Mouse (Mus musculus) midbrain, postnatal 0 days (tissue): Measurements from ENCODE around the gene Slu7. TPM values are rescaled to one million over a fixed set of nuclear protein-coding genes. Genes with fewer than 3 reads are reported as not detected.

Source experiments
- ATAC-seq: fragments of 200-750 bp; cut with Nextera tagmentation; 2 replicates; pipeline ENCODE4 v1.8.0; 2017; ENCODE audit warnings: moderate number of reproducible peaks, mild to moderate bottlenecking, moderate TSS enrichment, moderate library complexity; ENCODE audit not compliant: low FRiP score
- DNase-seq: peaks from one replicate; pipeline ENCODE4 v3.0.0-alpha.2; 2015; ENCODE audit warnings: low spot score
- H3K27ac ChIP-seq: fragments of 300-500 bp; sonication (generic); 2 replicates; pipeline ENCODE4 v1.5.1; 2014; ENCODE audit warnings: low read depth, mild to moderate bottlenecking, low read length, mixed read lengths
- H3K27me3 ChIP-seq: fragments of 300-500 bp; sonication (generic); 2 replicates; pipeline ENCODE4 v1.6.1; 2014; ENCODE audit warnings: low read length, control low read depth, mixed read lengths; ENCODE audit not compliant: insufficient read depth
- H3K36me3 ChIP-seq: fragments of 300-500 bp; sonication (generic); 2 replicates; pipeline ENCODE4 v1.6.1; 2014; ENCODE audit warnings: low read length, control low read depth, mixed read lengths; ENCODE audit not compliant: insufficient read depth
- H3K4me1 ChIP-seq: fragments of 300-500 bp; sonication (generic); 2 replicates; pipeline ENCODE4 v1.6.1; 2014; ENCODE audit warnings: mild to moderate bottlenecking, control low read depth, antibody characterized with exemption, low read length, mixed read lengths; ENCODE audit not compliant: insufficient read depth
- H3K4me2 ChIP-seq: fragments of 300-500 bp; sonication (generic); 2 replicates; pipeline ENCODE4 v1.6.1; 2014; ENCODE audit warnings: low read depth, mild to moderate bottlenecking, low read length, mixed read lengths; ENCODE audit not compliant: poor library complexity, severe bottlenecking
- H3K4me3 ChIP-seq: fragments of 300-500 bp; sonication (generic); 2 replicates; pipeline ENCODE4 v1.5.1; 2014; ENCODE audit warnings: low read depth, mild to moderate bottlenecking, low read length, moderate library complexity
- H3K9ac ChIP-seq: fragments of 300-500 bp; sonication (generic); replicated peaks from 2 replicates; pipeline ENCODE4 v1.6.1; 2014; ENCODE audit warnings: mild to moderate bottlenecking, low read length, moderate library complexity, mixed read lengths; ENCODE audit not compliant: poor library complexity, severe bottlenecking
- H3K9me3 ChIP-seq: fragments of 300-500 bp; sonication (generic); 2 replicates; pipeline ENCODE4 v1.6.1; 2016; ENCODE audit warnings: low read length, control low read depth
- CTCF ChIP-seq: IDR thresholded peaks from 2 replicates; pipeline ENCODE4 v1.5.1; 2016; ENCODE audit warnings: antibody characterized with exemption, mild to moderate bottlenecking
- WGBS: fragments of 180-500 bp; shearing (Covaris S2); extraction: QIAGEN DNeasy Blood & Tissue Kit; methylation state at CpG from one replicate; pipeline ENCODE4 v1.1.7; 2014; 5-methylcytosine and 5-hydroxymethylcytosine counted together
- polyA plus RNA-seq: library from polyadenylated mRNA; unstranded; fragments of >200 nt; fragmentation: Nextera tagmentation; extraction: Ambion mirVana; gene quantifications from 2 replicates; pipeline ENCODE4 v1.2.1, GENCODE M21; 2015
- total RNA-seq: library from RNA; depleted of rRNA; stranded (reverse); fragments of >200 nt; gene quantifications from 2 replicates; pipeline ENCODE4 v1.2.3, GENCODE M21; 2014

Gene Slu7
- total and polyA plus RNA-seq, 2 experiments from 2014 or later = 16.5 to 58.3 TPM

DNA sequence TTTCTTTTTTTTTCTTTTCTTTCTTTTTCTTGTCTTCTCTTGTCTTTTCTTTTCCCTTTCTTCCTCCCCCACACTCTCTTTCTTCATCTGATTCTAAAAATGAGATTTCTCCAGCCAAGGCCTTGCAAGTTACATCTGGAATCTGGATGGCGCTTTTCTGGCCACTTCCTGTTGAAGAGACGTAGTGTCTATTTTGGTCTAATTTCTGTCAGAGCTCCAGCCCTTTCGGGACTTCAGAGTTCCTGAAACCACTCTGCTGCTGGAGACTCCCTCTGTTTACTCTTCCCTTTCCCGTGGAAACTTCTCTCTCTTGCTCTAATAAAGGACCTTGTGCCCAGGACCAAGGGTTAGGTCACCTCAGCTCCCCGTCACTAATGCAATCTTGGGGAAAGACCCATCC, 36.6 kb downstream of the Slu7 start:
- no peaks in the 10 kb centered on the region for H3K9me3 ChIP-seq
- peaks cover 3% of the 10 kb centered on the region; the same call in 1 of the 2 replicates for H3K4me1 ChIP-seq
- no peak overlapping the region for H3K4me2 ChIP-seq
- ATAC-seq (no peak), DNase-seq (no peak)
- no peaks in the 10 kb centered on the region for H3K27me3 ChIP-seq
- TF ChIP-seq CTCF = no peak
- WGBS = 71% methylated on average over 5 of the region's 5 CpGs
- no peak overlapping the region for H3K27ac ChIP-seq
- H3K36me3 ChIP-seq = no peaks in the 10 kb centered on the region
- no peak overlapping the region for H3K9ac ChIP-seq
- no peak overlapping the region for H3K4me3 ChIP-seq

- no peak overlapping the region for H3K9ac ChIP-seq
- H3K9me3 ChIP-seq = no peaks in the 10 kb centered on the region
- no peak for TF ChIP-seq CTCF
- no peak overlapping the region for H3K4me3 ChIP-seq
- H3K4me1 ChIP-seq = peaks cover 3% of the 10 kb centered on the region; the same call in 1 of the 2 replicates
- no peak overlapping the region for H3K4me2 ChIP-seq
- no peaks in the 10 kb centered on the region for H3K27me3 ChIP-seq
- WGBS = 75% methylated on average over 6 of the region's 6 CpGs
- no peak for ATAC-seq
- H3K27ac ChIP-seq = no peak overlapping the region
- DNase-seq = no peak
- H3K36me3 ChIP-seq = no peaks in the 10 kb centered on the region
Observed at GRCm38 (mm10) chr11:43470881-43471820, 37.6 kb downstream of the Slu7 start.

DNA sequence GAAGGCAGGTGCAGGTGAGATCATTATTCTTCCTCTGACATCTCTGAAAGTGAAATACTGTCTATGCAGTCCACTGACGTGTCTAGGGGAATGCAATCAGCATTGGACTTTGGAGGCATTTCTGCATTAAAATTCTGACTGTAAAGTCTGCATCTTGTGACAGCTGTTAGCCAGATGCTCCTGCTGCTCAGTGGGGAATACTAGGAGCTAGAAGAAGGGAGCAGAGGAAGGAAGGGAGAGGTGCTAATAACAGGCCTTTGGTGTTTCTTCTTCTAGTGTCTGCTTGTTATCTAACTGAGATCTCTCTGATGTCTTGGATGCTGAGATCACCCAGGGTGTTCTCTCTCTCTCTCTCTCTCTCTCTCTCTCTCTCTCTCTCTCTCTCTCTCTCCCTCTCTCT, 39.6 kb downstream of the Slu7 start:
- TF ChIP-seq CTCF = no peak
- no peak overlapping the region; the same call in 1 of the 2 replicates for H3K27ac ChIP-seq
- H3K4me2 ChIP-seq = no peak overlapping the region
- DNase-seq = peak; percentile 16
- no peak overlapping the region for H3K9ac ChIP-seq
- H3K4me3 ChIP-seq = no peak overlapping the region
- H3K36me3 ChIP-seq = no peaks in the 10 kb centered on the region
- WGBS = 38% methylated on average over 1 of the region's 1 CpGs
- ATAC-seq = no peak
- H3K27me3 ChIP-seq = no peaks in the 10 kb centered on the region
- H3K4me1 ChIP-seq = peaks cover 3% of the 10 kb centered on the region; the same call in 1 of the 2 replicates
- H3K9me3 ChIP-seq = no peaks in the 10 kb centered on the region

- no peak overlapping the region for H3K27ac ChIP-seq
- H3K4me3 ChIP-seq = peak overlapping the region; percentile 27
- DNase-seq (no peak), ATAC-seq (peak; percentile 41; the same call in 1 of the 2 replicates)
- H3K4me2 ChIP-seq = peak overlapping the region; percentile 55
- H3K9ac ChIP-seq = no peak overlapping the region
- H3K27me3 ChIP-seq = no peaks in the 10 kb centered on the region
- H3K4me1 ChIP-seq = peaks cover 3% of the 10 kb centered on the region; the same call in 1 of the 2 replicates
- H3K9me3 ChIP-seq = no peaks in the 10 kb centered on the region
- no peaks in the 10 kb centered on the region for H3K36me3 ChIP-seq
- no peak for TF ChIP-seq CTCF
- 44% methylated on average over 15 of the region's 15 CpGs for WGBS
Observed at GRCm38 (mm10) chr11:43473635-43474224, 40.2 kb downstream of the Slu7 start.

DNA sequence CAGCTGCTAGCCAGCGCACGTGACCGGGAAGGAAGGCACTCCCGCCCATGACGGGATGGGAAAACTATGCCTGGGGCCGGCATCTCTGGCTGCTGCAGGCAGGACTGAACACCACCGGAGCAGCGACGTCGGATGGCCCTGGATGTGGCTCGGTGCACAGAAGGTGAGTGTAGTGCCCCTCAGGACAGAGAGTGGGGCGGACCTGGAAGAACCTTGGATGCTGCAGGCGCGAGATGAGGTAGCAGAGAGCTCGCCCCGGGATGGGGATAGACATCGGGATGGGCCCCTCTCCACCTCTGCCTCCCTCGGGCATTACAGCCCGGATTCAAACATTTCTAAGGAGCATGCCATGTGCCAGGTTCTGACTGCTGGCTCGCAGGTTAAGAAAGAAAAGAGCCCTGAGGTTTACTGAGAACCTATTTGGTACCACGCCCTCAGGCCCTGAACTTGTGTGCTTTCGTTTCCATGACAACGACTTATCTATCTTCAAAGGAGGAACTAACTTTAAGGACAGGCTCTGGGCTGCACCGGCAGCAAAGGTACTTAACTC, 40.8 kb downstream of the Slu7 start, which contains the start of gene C1qtnf2:
Gene C1qtnf2 (plus strand): TSS at position 52 of the 550 bp plus-strand sequence.
- 2% methylated on average over 24 of the region's 24 CpGs for WGBS
- no peak within 1 kb of the TSS; the same call in 1 of the 2 replicates for H3K27ac ChIP-seq
- DNase-seq = peak; percentile 38

More for the DNA sequence above, 40.8 kb downstream of the Slu7 start, which contains the start of gene C1qtnf2:
- Histone ChIP-seq H3K4me2 (peak within 1 kb of the TSS; percentile 55), H3K4me3 (peak within 1 kb of the TSS; percentile 27), H3K36me3 (no peaks in the 10 kb centered on the region), H3K9ac (peak within 1 kb of the TSS; percentile 34; the same call in 1 of the 2 replicates), H3K4me1 (peaks cover 3% of the 10 kb centered on the region; the same call in 1 of the 2 replicates), H3K27me3 (no peaks in the 10 kb centered on the region), H3K9me3 (no peaks in the 10 kb centered on the region)
- ATAC-seq = peak; percentile 55
- TF ChIP-seq CTCF = no peak
